Mouse (Mus musculus) G1E (cell line): ENCODE data around the gene Vash2. TPM values are rescaled to one million over a fixed set of nuclear protein-coding genes. Genes with fewer than 3 reads are reported as not detected.
A peak's percentile ranks its signal among the peaks of the same experiment; 100 is the strongest.

Source experiments
- ATAC-seq: 2 replicates; pipeline ENCODE4 v1.8.0; 2016; ENCODE audit warnings: mild to moderate bottlenecking; ENCODE audit not compliant: insufficient number of reproducible peaks, poor library complexity, low FRiP score, severe bottlenecking; ENCODE audit errors: extremely low read depth
- DNase-seq: peaks from one replicate; pipeline ENCODE4 v3.0.0; 2012; ENCODE audit warnings: low spot score
- H3K27me3 ChIP-seq: 2 replicates; pipeline ENCODE4 v1.6.1; 2012; ENCODE audit warnings: mild to moderate bottlenecking, low read length, inconsistent platforms; ENCODE audit not compliant: insufficient read depth
- H3K36me3 ChIP-seq: replicated peaks from 2 replicates; pipeline ENCODE3; 2012; ENCODE audit warnings: mild to moderate bottlenecking, inconsistent platforms
- H3K4me1 ChIP-seq: 2 replicates; pipeline ENCODE4 v1.6.1; 2012; ENCODE audit warnings: low read depth, low read length, inconsistent platforms, mixed read lengths; ENCODE audit not compliant: insufficient read depth
- H3K4me3 ChIP-seq: 2 replicates; pipeline ENCODE4 v1.5.1; 2012; ENCODE audit warnings: low read depth, mild to moderate bottlenecking, inconsistent platforms, low read length, moderate library complexity, mixed read lengths
- H3K9me3 ChIP-seq: replicated peaks from 2 replicates; pipeline ENCODE4 v1.6.1; 2012; ENCODE audit warnings: inconsistent platforms
- CTCF ChIP-seq: IDR thresholded peaks from 2 replicates; pipeline ENCODE4 v1.5.1; 2012; ENCODE audit warnings: low read depth, low read length, inconsistent platforms, mixed read lengths
- GATA1 ChIP-seq: IDR thresholded peaks from 2 replicates; pipeline ENCODE4 v1.6.1; 2012; ENCODE audit warnings: borderline replicate concordance, low read length, inconsistent platforms, mixed read lengths
- GATA2 ChIP-seq: IDR thresholded peaks from 2 replicates; pipeline ENCODE4 v1.6.1; 2012; ENCODE audit warnings: low read depth, low read length, inconsistent platforms, borderline replicate concordance
- POLR2AphosphoS5 ChIP-seq: IDR thresholded peaks from 2 replicates; pipeline ENCODE4 v1.6.1; 2012; ENCODE audit warnings: low read depth, low read length, inconsistent platforms; ENCODE audit not compliant: insufficient replicate concordance
- TAL1 ChIP-seq: conservative IDR thresholded peaks from 2 replicates; pipeline ENCODE4 v1.6.1; 2012; ENCODE audit warnings: low read depth, low read length, inconsistent platforms, mixed read lengths
- polyA plus RNA-seq: library from polyadenylated mRNA; stranded (reverse); fragments of >175 nt; gene quantifications from 2 replicates; pipeline ENCODE4 v1.2.3, GENCODE M21; 2012
- total RNA-seq, 2 experiments: library from RNA; stranded (forward) in 1 of 2; stranded (reverse) in 1 of 2; fragments of 200-1000 nt in 1 of 2; fragments of >200 nt in 1 of 2; fragmentation: Nextera tagmentation in 1 of 2; gene quantifications; 2 replicates each; pipeline ENCODE4 v1.2.3; 2014 to 2017

Vash2 gene
- total and polyA plus RNA-seq, 3 experiments = 0.22 TPM; not detected in 2

DNA sequence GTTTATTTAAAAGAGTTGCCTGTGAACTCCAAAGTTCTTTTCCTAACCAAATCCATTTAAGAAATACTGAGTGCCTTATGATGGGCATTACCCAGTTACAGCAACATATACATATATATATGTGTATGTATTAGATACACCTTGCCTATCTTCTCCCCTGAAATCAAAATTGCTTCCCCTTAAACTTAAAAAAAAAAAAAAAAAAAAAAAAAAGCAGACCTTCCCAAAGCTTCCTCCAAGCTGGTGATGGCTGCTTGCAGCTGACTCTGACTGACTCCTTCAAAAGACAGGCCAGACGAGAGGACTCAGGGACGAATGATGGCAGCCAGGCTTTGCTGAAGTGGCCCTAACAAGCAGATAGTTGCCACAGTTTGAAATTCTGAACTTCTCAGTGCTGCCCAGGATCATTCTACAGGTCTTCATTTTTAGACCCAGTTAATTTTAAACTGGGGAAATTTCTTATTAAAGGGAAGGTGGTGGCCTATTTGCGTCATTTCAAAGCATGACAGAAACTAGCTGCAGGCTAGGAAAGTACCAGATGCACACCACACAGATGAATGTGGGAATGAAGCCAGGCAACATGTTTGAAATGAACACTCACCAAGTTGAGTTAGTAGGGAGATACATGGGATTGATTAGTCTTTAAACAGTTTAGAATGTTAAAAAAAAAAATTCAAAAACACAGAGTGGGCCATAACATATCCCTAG lies 41.3 kb upstream of the Vash2 start:
- TF ChIP-seq CTCF = no peak
- no peak for TF ChIP-seq POLR2AphosphoS5
- no peak for TF ChIP-seq GATA1
- no peak for TF ChIP-seq TAL1
- no peak for TF ChIP-seq GATA2
- Histone ChIP-seq H3K27me3 (no peaks in the 10 kb centered on the region), H3K36me3 (peaks cover 41% of the 10 kb centered on the region), H3K4me1 (peaks cover 10% of the 10 kb centered on the region), H3K9me3 (no peaks in the 10 kb centered on the region), H3K4me3 (no peak overlapping the region)
- DNase-seq (no peak), ATAC-seq (no peak)

DNA sequence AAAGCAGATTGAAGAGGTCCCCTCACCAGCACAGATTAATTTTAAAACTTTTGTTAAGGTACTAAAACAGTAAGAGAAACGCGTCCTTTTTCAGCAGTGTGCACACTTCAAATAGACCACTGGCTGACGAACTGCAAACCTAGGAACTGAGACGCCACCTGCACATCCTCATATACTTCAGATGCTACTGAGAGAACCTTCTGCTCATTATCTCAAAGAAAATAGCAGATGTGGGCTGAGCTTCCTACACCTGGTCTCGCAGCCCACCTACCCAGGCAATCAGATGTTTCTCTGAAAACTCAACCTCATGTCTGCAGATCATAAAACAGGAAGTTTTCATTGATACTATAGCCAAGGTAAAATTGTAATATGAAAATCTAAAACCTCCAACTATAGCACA lies 40.7 kb upstream of the Vash2 start:
- TF ChIP-seq CTCF (no peak), GATA1 (no peak), TAL1 (no peak), POLR2AphosphoS5 (no peak), GATA2 (no peak)
- ATAC-seq (no peak), DNase-seq (no peak)
- Histone ChIP-seq H3K27me3 (no peaks in the 10 kb centered on the region), H3K4me1 (peaks cover 4% of the 10 kb centered on the region), H3K36me3 (peaks cover 45% of the 10 kb centered on the region), H3K9me3 (no peaks in the 10 kb centered on the region), H3K4me3 (no peak overlapping the region)

DNA sequence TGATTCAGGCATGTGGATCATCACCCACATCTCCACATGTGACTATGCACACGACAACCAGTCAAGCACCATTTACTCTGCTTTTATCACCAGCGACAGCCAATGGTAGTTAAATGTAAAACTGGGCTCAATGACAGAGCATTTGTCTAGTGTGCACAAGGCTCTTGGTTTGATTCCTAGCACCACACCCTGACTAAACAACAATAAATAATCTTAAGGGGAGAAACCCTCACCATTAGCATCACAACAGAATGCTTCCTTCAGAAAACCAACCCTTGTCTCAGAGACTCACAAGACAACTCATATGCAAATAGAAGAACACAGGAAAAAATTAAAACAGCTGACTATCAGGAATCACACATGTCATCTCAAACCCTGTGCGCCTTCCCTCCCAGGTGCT lies 35.2 kb upstream of the Vash2 start:
- no peaks in the 10 kb centered on the region for H3K27me3 ChIP-seq
- no peaks in the 10 kb centered on the region for H3K9me3 ChIP-seq
- no peaks in the 10 kb centered on the region; the same call in 1 of the 2 replicates for H3K4me1 ChIP-seq
- no peak overlapping the region for H3K4me3 ChIP-seq
- ATAC-seq (no peak), DNase-seq (no peak)
- TF ChIP-seq TAL1 (no peak), CTCF (no peak), GATA2 (no peak), POLR2AphosphoS5 (no peak), GATA1 (no peak)
- peaks cover 67% of the 10 kb centered on the region for H3K36me3 ChIP-seq

DNA sequence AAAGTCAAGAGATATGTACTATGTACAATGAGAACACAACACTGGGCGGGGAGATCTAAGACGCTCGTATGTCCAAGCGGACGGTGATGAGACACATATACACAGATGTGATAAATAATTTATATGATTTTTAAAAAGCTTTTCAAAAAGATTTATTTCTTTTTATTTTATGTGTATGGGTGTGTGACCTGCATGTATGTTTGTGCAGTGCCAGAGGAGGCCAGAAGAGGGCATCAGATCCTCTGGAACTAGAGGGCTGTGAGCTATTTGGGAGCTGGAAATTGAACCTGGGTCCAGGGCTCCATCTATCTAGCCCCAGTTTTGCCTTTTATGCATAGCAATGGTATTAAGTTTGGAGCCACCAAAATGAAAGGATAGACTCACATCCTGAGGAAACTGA lies 29.6 kb upstream of the Vash2 start:
- Histone ChIP-seq H3K27me3 (no peaks in the 10 kb centered on the region), H3K9me3 (no peaks in the 10 kb centered on the region), H3K36me3 (peaks cover 78% of the 10 kb centered on the region), H3K4me3 (no peak overlapping the region), H3K4me1 (peaks cover 10% of the 10 kb centered on the region)
- ATAC-seq (no peak), DNase-seq (no peak)
- no peak for TF ChIP-seq TAL1
- no peak for TF ChIP-seq GATA1
- no peak for TF ChIP-seq POLR2AphosphoS5
- no peak for TF ChIP-seq CTCF
- no peak for TF ChIP-seq GATA2

DNA sequence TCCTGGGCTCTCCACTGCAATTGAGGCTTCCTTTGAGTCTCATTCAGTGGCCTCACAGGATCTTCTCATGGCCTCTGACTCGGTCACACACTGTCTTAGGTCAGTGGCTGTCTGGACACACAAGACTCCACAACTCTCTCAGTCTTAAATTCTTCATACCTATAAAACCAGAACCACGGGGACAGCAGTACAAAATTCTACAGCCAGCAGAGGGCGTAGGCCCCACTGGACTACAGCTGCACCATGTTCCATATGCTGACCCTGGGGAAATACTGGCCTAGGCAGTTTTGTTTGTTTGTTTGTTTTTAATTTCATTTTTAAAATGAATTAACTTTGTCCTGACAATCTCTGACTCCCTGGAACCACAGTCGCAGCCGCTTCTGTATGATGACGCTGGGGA lies 23.1 kb upstream of the Vash2 start:
- peaks cover 49% of the 10 kb centered on the region for H3K36me3 ChIP-seq

DNA sequence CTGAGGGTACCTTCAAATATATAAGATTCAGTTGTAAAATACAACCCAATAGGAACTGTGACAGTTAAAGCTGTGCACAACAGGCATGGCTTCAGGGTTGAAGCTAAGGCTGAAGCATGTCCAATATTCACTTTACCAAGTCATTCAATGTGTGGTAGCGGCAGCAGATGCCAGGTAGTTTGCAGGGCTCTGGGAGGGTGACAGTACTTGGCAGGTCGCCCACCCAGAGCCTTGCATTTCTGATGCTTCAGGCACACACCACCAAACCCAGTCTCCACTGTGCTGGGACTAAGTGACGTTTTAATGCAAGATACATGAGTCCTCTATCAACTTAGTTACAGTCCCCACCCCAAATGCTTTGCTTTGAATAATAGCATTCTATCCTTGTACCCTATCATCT lies 21.6 kb upstream of the Vash2 start:
- no peak for DNase-seq
- Histone ChIP-seq H3K4me3 (no peak overlapping the region), H3K27me3 (no peaks in the 10 kb centered on the region), H3K9me3 (no peaks in the 10 kb centered on the region), H3K36me3 (peaks cover 41% of the 10 kb centered on the region), H3K4me1 (peaks cover 10% of the 10 kb centered on the region)
- no peak for ATAC-seq
- TF ChIP-seq POLR2AphosphoS5 (no peak), GATA1 (no peak), CTCF (no peak), GATA2 (no peak), TAL1 (no peak)

More for the DNA sequence above, 23.1 kb upstream of the Vash2 start:
- no peak for TF ChIP-seq GATA1
- Histone ChIP-seq H3K4me1 (peaks cover 10% of the 10 kb centered on the region), H3K27me3 (no peaks in the 10 kb centered on the region), H3K4me3 (no peak overlapping the region), H3K9me3 (no peaks in the 10 kb centered on the region)
- ATAC-seq (no peak), DNase-seq (no peak)

DNA sequence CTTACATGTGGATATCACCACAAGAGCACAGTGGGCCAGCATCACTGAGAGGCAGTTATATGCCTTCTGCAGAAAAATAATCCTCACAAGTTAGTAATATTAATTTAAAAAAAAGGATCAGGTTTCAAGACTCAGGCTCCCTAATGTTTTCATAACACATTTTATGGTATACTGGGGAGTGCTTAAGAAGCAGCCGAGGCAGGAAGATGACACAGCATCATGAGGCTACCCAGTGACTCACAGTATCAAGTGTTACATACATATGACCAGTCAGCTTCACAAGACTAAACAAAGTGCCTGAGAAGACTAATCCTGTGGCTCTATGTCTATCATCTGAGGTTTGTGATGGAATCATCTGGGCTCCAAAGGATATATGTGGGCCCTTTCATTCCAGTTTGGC lies 18.9 kb upstream of the Vash2 start:
- Histone ChIP-seq H3K36me3 (peaks cover 20% of the 10 kb centered on the region), H3K9me3 (no peaks in the 10 kb centered on the region), H3K4me1 (no peaks in the 10 kb centered on the region), H3K4me3 (no peak overlapping the region), H3K27me3 (peaks cover 10% of the 10 kb centered on the region)
- ATAC-seq = 0 out of 2 replicates have a peak, but pooled peaks have one; percentile 38
- no peak for TF ChIP-seq TAL1
- no peak for TF ChIP-seq GATA1
- no peak for TF ChIP-seq GATA2
- TF ChIP-seq CTCF = no peak
- TF ChIP-seq POLR2AphosphoS5 = no peak
- no peak for DNase-seq
